Mouse (Mus musculus) liver, embryonic 12.5 days (tissue): Measurements from ENCODE around the gene Ndufa13. TPM values are rescaled to one million over a fixed set of nuclear protein-coding genes. Genes with fewer than 3 reads are reported as not detected.
A peak's percentile ranks its signal among the peaks of the same experiment; 100 is the strongest.

ENCODE experiments used
- ATAC-seq: fragments of 200-750 bp; cut with Nextera tagmentation; 2 replicates; pipeline ENCODE4 v1.8.0; 2017; ENCODE audit warnings: moderate number of reproducible peaks, mild to moderate bottlenecking, moderate library complexity
- H3K27ac ChIP-seq: fragments of 300-500 bp; sonication (generic); 2 replicates; pipeline ENCODE4 v1.5.1; 2016; ENCODE audit warnings: mild to moderate bottlenecking
- H3K27me3 ChIP-seq: fragments of 300-500 bp; sonication (generic); replicated peaks from 2 replicates; pipeline ENCODE4 v1.6.1; 2016; ENCODE audit warnings: mild to moderate bottlenecking, moderate library complexity
- H3K36me3 ChIP-seq: fragments of 300-500 bp; sonication (generic); 2 replicates; pipeline ENCODE4 v1.6.1; 2016; ENCODE audit warnings: mild to moderate bottlenecking, moderate library complexity
- H3K4me1 ChIP-seq: fragments of 300-500 bp; sonication (generic); 2 replicates; pipeline ENCODE4 v1.6.1; 2016
- H3K4me2 ChIP-seq: fragments of 300-500 bp; sonication (generic); 2 replicates; pipeline ENCODE4 v1.6.1; 2016; ENCODE audit warnings: mild to moderate bottlenecking, moderate library complexity
- H3K4me3 ChIP-seq: fragments of 300-500 bp; sonication (generic); 2 replicates; pipeline ENCODE4 v1.5.1; 2016; ENCODE audit warnings: mild to moderate bottlenecking, moderate library complexity
- H3K9ac ChIP-seq: fragments of 300-500 bp; sonication (generic); 2 replicates; pipeline ENCODE4 v1.6.1; 2016; ENCODE audit warnings: mild to moderate bottlenecking, moderate library complexity
- H3K9me3 ChIP-seq: fragments of 300-500 bp; sonication (generic); replicated peaks from 2 replicates; pipeline ENCODE4 v1.6.1; 2016; ENCODE audit warnings: mild to moderate bottlenecking, moderate library complexity
- WGBS: fragments of 180-500 bp; shearing (Covaris S2); methylation state at CpG from one replicate; pipeline ENCODE4 v1.1.7; 2016; ENCODE audit not compliant: insufficient replicate concordance; 5-methylcytosine and 5-hydroxymethylcytosine counted together
- polyA plus RNA-seq: library from polyadenylated mRNA; unstranded; fragments of >200 nt; fragmentation: Nextera tagmentation; extraction: Ambion mirVana; gene quantifications from 2 replicates; pipeline ENCODE4 v1.2.1, GENCODE M21; 2016

The Ndufa13 gene
- polyA plus RNA-seq, 1 experiment from 2014 or later = 121 TPM

DNA sequence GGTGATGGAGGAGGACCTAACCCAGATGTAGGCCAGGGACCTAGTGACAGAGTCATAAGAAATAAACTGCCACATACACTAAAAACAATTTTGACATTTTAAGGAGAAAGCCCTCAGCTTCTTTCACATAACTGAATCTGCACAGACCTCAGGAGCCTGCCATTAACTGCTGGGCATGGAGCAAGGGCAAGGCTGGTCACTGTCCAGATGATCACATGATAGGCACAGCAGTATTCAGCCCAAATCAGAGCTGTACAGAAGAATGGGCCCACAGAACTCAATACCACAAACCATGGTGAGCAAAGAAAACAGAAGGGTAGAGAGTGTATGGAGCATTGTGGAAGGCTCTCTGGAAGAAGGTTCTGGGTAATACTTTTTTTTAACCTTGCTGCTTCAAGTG, 24.5 kb upstream of the Ndufa13 start:
- Histone ChIP-seq H3K27me3 (no peaks in the 10 kb centered on the region), H3K9me3 (no peaks in the 10 kb centered on the region), H3K4me3 (no peak overlapping the region), H3K4me1 (peaks cover 52% of the 10 kb centered on the region), H3K36me3 (peaks cover 67% of the 10 kb centered on the region), H3K4me2 (no peak overlapping the region), H3K27ac (no peak overlapping the region), H3K9ac (no peak overlapping the region)
- ATAC-seq = no peak

DNA sequence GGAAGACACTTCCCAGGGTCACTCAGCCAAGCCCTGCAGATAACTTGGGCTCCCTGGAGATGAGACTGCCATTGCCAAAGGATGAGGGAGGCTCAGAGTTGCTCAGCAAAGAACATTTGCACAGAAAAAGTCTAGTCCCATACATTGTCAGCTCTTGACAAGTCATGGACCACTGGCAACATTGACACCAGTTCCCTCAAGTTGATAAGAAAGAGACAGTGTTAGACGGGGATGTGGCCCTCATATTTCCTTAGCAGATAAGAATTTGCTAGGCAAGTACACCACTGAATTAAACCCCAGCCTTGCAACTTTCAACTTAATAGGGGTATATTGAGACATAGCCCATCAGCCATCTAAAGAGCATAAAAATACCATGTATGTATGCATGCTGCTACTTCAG, 21.6 kb upstream of the Ndufa13 start:
- Histone ChIP-seq H3K4me2 (peak overlapping the region; percentile 47), H3K36me3 (peaks cover 70% of the 10 kb centered on the region), H3K4me1 (peaks cover 75% of the 10 kb centered on the region), H3K9me3 (no peaks in the 10 kb centered on the region), H3K27me3 (no peaks in the 10 kb centered on the region), H3K4me3 (no peak overlapping the region), H3K9ac (peak overlapping the region; percentile 33; the same call in 1 of the 2 replicates), H3K27ac (peak overlapping the region; percentile 76)
- ATAC-seq = peak; percentile 55
- WGBS = 24% methylated on average over 1 of the region's 1 CpGs

DNA sequence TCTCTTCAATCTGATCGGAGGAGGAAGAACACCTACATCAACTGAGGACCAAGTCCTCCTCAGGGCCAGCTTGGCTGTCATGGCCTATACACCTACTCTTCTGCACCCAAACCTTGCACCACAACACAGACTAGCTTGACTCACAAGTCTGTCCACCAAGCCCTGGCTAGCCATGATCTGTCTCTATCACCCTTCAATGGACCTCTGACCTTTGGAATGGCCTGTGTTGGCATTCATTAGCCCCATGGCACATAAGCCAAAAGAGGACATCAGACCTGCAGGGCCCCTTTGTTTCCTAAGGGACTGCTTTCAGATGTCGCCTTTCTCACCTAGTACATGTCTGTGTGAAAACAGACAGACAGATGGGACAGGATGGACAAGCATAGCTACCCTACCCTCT, 18.8 kb upstream of the Ndufa13 start:
- peak overlapping the region; percentile 61 for H3K9ac ChIP-seq
- peaks cover 68% of the 10 kb centered on the region for H3K36me3 ChIP-seq
- peak overlapping the region; percentile 79 for H3K27ac ChIP-seq
- 92% methylated on average over 2 of the region's 2 CpGs for WGBS
- H3K27me3 ChIP-seq = no peaks in the 10 kb centered on the region
- peaks cover 92% of the 10 kb centered on the region for H3K4me1 ChIP-seq
- ATAC-seq = no peak
- no peaks in the 10 kb centered on the region for H3K9me3 ChIP-seq
- H3K4me3 ChIP-seq = no peak overlapping the region
- H3K4me2 ChIP-seq = peak overlapping the region; percentile 56

DNA sequence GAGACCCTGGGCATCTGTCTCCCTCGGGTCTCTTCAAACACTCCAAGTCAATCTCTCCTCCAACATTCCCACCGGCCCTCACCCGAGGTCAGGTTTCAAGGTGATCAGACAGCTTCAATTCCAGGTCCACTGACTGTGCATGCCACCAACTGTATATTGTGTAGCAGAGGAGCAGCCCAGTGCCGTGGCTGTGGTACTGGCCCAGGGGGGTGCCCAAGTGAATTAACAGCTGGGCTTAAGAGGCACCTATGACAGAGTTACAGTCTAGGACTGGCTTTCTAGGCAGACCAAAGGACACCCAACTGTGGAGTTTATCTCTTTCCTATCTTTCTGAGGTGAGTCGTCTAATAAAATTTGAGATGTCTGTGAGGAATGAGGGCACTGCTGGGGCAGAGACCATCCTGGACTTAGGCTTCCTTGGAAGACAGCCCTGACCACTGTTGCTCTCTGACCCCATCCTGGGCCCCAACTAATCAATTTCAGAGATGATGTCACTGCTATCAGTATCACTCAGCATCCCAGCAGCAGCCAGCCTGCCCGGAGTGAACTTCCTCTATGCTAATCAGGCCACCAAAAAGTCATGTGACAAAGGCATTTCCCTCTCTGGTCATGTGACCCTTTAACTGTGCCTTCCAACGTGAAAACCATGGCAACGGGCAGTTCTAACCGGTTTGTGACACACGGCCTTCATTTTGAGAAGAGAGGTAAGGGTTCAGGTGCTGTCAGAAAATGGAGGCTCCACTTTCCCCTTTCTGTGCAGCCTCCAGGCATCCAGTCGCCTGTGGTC, 17.7 kb upstream of the Ndufa13 start:
- peak; percentile 71 for ATAC-seq
- H3K4me3 ChIP-seq = peak overlapping the region; percentile 12; the same call in 1 of the 2 replicates
- no peaks in the 10 kb centered on the region for H3K27me3 ChIP-seq
- H3K27ac ChIP-seq = peak overlapping the region; percentile 79
- H3K36me3 ChIP-seq = peaks cover 68% of the 10 kb centered on the region
- H3K4me1 ChIP-seq = peaks cover 82% of the 10 kb centered on the region
- peak overlapping the region; percentile 56 for H3K4me2 ChIP-seq
- 30% methylated on average over 11 of the region's 11 CpGs for WGBS
- H3K9me3 ChIP-seq = no peaks in the 10 kb centered on the region
- peak overlapping the region; percentile 61 for H3K9ac ChIP-seq

DNA sequence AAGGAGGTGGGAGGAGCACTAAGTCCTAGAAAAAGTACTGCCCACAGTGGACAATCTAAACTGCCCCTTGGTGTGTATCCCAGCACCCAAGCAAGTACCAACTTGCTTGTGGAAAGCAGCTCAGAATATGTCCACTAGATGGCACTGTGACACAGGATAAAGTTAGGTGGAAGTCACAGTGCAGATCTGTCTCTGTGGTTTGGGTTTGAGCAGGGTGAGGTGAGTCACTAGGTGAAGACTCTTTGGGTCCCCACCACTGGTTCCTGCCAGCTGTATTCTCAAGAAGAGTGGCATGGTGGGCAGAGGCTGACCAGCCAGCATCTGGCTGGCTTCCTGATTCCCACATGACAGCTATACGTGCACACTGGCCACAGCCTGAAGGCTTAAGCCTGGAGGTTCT, 16.7 kb upstream of the Ndufa13 start:
- H3K27me3 ChIP-seq = no peaks in the 10 kb centered on the region
- H3K9me3 ChIP-seq = no peaks in the 10 kb centered on the region
- H3K4me3 ChIP-seq = no peak overlapping the region
- H3K36me3 ChIP-seq = peaks cover 76% of the 10 kb centered on the region
- 36% methylated on average over 1 of the region's 1 CpGs for WGBS
- ATAC-seq = peak; percentile 40
- H3K4me2 ChIP-seq = no peak overlapping the region
- H3K27ac ChIP-seq = peak overlapping the region; percentile 79
- H3K9ac ChIP-seq = no peak overlapping the region
- peaks cover 71% of the 10 kb centered on the region for H3K4me1 ChIP-seq

DNA sequence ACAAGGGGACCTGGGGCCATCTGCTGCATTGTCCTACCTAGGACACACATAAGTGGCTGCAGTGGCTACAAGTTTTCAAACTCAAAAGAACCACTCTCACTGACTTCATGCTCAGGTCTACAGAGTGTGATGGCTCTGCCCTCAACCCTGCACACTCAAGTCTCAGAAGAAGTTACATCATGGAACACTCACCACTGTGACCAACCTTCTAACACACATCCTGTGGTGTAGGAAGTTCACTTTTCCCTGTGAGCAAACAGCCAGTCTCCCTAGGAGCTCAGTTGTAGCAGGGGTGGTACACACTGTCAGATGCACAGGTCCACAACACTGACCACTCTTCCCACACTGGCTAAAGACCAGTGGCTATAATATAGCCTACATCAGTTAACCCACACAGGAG, 16.1 kb upstream of the Ndufa13 start:
- Histone ChIP-seq H3K9ac (no peak overlapping the region), H3K27me3 (no peaks in the 10 kb centered on the region), H3K4me3 (no peak overlapping the region), H3K27ac (no peak overlapping the region), H3K36me3 (peaks cover 77% of the 10 kb centered on the region), H3K9me3 (no peaks in the 10 kb centered on the region), H3K4me2 (no peak overlapping the region), H3K4me1 (peaks cover 66% of the 10 kb centered on the region)
- no peak for ATAC-seq

DNA sequence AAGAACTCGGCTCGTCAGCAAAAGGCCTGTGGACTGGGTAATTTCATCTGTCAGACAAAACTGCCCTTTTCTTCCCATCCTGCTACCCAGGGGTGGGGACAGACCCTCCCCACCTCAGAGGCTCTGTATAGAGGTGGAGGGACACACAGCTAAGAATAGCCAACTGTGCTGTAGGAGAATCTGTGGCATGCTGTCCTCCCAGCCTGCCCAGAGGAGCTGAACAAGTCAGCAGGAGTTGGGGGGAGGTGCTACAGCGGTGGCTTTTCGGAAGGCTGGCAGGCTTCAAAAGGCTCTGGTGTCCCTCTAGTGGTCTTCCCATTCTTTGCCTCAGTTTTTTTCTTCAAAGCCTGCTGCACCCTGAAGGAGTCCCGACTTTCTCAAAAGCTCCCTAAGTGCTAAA, 13.4 kb upstream of the Ndufa13 start:
- no peak for ATAC-seq
- Histone ChIP-seq H3K27ac (no peak overlapping the region), H3K4me2 (no peak overlapping the region), H3K27me3 (no peaks in the 10 kb centered on the region), H3K9me3 (no peaks in the 10 kb centered on the region), H3K36me3 (peaks cover 80% of the 10 kb centered on the region), H3K4me1 (peaks cover 46% of the 10 kb centered on the region), H3K9ac (no peak overlapping the region), H3K4me3 (no peak overlapping the region)
- WGBS = 72% methylated on average over 5 of the region's 5 CpGs

DNA sequence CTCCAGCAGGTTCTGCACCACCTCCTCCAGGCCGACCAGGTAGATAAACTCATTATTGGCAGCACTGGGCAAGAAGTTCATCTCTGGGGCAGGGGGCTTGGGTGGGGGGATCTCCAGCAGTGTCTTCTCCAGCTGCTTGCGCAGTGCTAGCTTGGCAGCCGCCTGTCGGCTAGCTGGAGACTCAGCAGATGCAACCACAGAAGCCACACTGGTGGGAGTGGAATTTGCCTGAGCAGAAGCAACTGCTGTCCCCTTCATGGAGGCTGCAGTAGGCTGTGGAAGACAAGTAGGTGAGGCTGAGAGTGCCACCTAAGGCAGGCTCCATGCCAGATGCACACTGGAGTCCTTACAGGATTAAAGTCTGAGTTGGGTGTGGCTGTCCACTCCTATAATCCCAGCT, 12.2 kb upstream of the Ndufa13 start:
- no peak overlapping the region for H3K9ac ChIP-seq
- ATAC-seq = no peak
- no peak overlapping the region for H3K4me3 ChIP-seq
- WGBS = 84% methylated on average over 4 of the region's 4 CpGs
- peaks cover 92% of the 10 kb centered on the region for H3K36me3 ChIP-seq
- no peaks in the 10 kb centered on the region for H3K27me3 ChIP-seq
- H3K9me3 ChIP-seq = no peaks in the 10 kb centered on the region
- no peak overlapping the region for H3K27ac ChIP-seq
- H3K4me1 ChIP-seq = peaks cover 34% of the 10 kb centered on the region
- no peak overlapping the region for H3K4me2 ChIP-seq

DNA sequence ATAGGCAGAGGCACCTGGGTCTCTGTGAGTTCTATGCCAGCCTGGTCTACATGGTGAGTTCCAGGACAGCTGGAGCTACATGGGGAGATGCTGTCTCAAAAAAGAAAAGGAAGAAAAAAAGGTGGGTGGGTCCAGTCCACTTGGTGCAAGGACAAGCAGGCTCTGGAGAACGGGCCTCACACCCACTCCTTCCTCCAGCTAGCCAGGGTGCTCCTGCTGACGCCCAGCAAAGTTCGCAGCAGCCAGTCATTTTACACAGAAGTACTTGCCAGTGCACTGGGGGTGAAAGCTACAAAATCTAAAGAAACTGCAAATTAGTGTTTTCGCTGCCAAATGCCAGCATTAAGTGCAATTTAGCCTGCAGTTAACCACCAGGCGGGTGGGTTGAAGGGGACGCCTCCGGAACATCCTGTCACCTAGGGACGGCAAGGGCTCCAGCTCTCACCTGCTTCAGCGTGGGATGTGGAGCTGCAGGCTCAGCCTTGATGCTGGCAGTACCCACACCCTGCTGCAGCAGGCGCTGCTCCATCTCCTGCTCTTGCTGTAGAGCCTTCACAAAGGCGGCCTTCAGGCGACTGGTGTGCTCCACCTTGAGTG, 10.2 kb upstream of the Ndufa13 start:
- Histone ChIP-seq H3K4me2 (no peak overlapping the region), H3K4me3 (no peak overlapping the region), H3K27ac (no peak overlapping the region), H3K9ac (no peak overlapping the region), H3K4me1 (peaks cover 15% of the 10 kb centered on the region), H3K36me3 (peaks cover 100% of the 10 kb centered on the region), H3K9me3 (no peaks in the 10 kb centered on the region), H3K27me3 (no peaks in the 10 kb centered on the region)
- WGBS = 86% methylated on average over 12 of the region's 12 CpGs
- ATAC-seq = no peak

DNA sequence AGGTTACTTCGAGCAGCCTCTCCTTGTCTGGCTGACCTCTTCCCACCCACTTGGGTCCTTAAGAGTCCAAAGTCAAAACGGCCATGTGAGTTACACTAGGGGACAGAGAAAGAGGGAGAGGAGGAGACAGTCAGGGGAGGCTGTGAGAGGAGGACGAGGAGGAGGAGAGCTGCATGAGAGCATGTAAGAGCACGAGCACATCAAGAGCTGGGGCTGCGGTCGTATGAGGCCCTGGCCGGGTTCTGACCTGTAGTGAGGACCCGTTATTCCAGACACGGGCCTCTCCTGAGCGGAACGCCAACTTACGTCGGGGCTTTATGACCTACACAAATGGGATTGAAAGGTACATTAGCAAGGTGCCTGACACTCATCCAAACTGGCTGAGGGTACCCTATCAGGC, 9.6 kb upstream of the Ndufa13 start:
- WGBS = 90% methylated on average over 13 of the region's 13 CpGs
- no peak for ATAC-seq
- no peak overlapping the region for H3K4me3 ChIP-seq
- H3K4me1 ChIP-seq = peaks cover 13% of the 10 kb centered on the region
- H3K27ac ChIP-seq = no peak overlapping the region
- H3K27me3 ChIP-seq = no peaks in the 10 kb centered on the region
- H3K9ac ChIP-seq = no peak overlapping the region
- no peaks in the 10 kb centered on the region for H3K9me3 ChIP-seq
- no peak overlapping the region for H3K4me2 ChIP-seq
- peaks cover 98% of the 10 kb centered on the region for H3K36me3 ChIP-seq

DNA sequence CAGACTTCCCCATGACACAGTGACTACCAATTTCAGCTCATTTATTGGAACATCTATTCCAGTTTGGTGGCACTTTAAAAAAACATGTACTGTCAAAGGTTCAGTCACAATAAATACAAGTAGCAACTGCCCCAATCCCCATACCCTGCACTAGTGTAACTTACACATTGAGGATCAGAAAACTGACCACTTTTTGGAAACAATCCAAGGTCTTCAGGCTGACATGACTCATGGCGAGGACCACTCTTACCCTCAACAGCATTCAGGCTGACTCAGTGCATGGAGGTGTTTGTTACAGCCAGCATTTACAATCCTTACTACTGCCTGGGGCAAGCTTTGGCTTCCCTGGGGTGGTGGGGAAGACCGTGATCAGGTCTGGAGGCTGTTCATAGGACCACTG, 4.7 kb upstream of the Ndufa13 start:
- H3K27ac ChIP-seq = no peak overlapping the region
- no peaks in the 10 kb centered on the region for H3K9me3 ChIP-seq
- no peak overlapping the region for H3K4me2 ChIP-seq
- H3K27me3 ChIP-seq = no peaks in the 10 kb centered on the region
- 77% methylated on average over 2 of the region's 2 CpGs for WGBS
- peaks cover 43% of the 10 kb centered on the region for H3K4me1 ChIP-seq
- H3K36me3 ChIP-seq = peaks cover 50% of the 10 kb centered on the region
- H3K4me3 ChIP-seq = no peak overlapping the region
- H3K9ac ChIP-seq = no peak overlapping the region
- no peak for ATAC-seq

DNA sequence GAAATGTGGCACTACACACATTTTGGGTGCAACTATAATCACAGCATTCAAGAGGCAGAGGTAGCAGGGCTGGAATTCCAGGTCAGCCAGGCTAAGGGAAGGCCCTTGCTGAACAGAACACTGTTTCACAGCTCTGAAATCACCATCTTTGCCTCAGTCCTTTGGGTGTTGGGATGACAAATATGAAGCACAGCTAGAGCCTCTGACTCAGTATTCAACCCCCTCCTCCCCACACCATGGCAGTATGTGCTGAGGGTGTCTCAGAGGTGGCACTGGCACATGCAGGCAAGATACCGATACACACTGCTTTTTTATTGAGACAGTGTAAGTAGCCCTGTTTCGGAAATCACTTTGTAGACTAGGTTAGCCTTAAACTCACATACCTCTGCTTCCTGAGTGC, 3.9 kb upstream of the Ndufa13 start:
- Histone ChIP-seq H3K36me3 (peaks cover 41% of the 10 kb centered on the region), H3K9me3 (no peaks in the 10 kb centered on the region), H3K27ac (0 out of 2 replicates have a peak overlapping the region, but pooled peaks have one; percentile 3), H3K27me3 (no peaks in the 10 kb centered on the region), H3K4me2 (no peak overlapping the region), H3K4me3 (no peak overlapping the region), H3K4me1 (peaks cover 45% of the 10 kb centered on the region), H3K9ac (no peak overlapping the region)
- ATAC-seq = no peak
- 83% methylated on average over 2 of the region's 2 CpGs for WGBS
